Mouse (Mus musculus) forebrain, embryonic 11.5 days (tissue): ENCODE results near the gene Hinfp. TPM values are rescaled to one million over a fixed set of nuclear protein-coding genes. Genes with fewer than 3 reads are reported as not detected.
"Not testable (repeated sequence)": the region's sequence is repeated elsewhere in the genome, so short reads cannot be mapped to it uniquely, and the experiment has no call there.

Experiments
- ATAC-seq: fragments of 200-750 bp; cut with Nextera tagmentation; replicated peaks from 2 replicates; pipeline ENCODE4 v1.8.0; 2017; ENCODE audit warnings: moderate TSS enrichment; ENCODE audit not compliant: low FRiP score
- DNase-seq: peaks from one replicate; pipeline ENCODE4 v3.0.0-alpha.2; 2017; ENCODE audit warnings: low spot score
- H3K27ac ChIP-seq: fragments of 300-500 bp; sonication (generic); 2 replicates; pipeline ENCODE4 v1.5.1; 2014; ENCODE audit warnings: low read depth, low read length
- H3K27me3 ChIP-seq: fragments of 300-500 bp; sonication (generic); 2 replicates; pipeline ENCODE4 v1.6.1; 2014; ENCODE audit warnings: mild to moderate bottlenecking, low read length, mixed read lengths; ENCODE audit not compliant: control insufficient read depth, insufficient read depth
- H3K36me3 ChIP-seq: fragments of 300-500 bp; sonication (generic); 2 replicates; pipeline ENCODE4 v1.6.1; 2014; ENCODE audit warnings: mild to moderate bottlenecking, low read length, moderate library complexity, mixed read lengths; ENCODE audit not compliant: control insufficient read depth, insufficient read depth
- H3K4me1 ChIP-seq: fragments of 300-500 bp; sonication (generic); replicated peaks from 2 replicates; pipeline ENCODE4 v1.6.1; 2014; ENCODE audit warnings: low read length, mixed read lengths; ENCODE audit not compliant: control insufficient read depth, insufficient read depth
- H3K4me2 ChIP-seq: fragments of 300-500 bp; sonication (generic); 2 replicates; pipeline ENCODE4 v1.6.1; 2014; ENCODE audit warnings: low read depth, mild to moderate bottlenecking, low read length, moderate library complexity, mixed read lengths; ENCODE audit not compliant: severe bottlenecking
- H3K4me3 ChIP-seq: fragments of 300-500 bp; sonication (generic); 2 replicates; pipeline ENCODE4 v1.5.1; 2014; ENCODE audit warnings: low read depth, low read length
- H3K9ac ChIP-seq: fragments of 300-500 bp; sonication (generic); 2 replicates; pipeline ENCODE4 v1.6.1; 2014; ENCODE audit warnings: low read length
- H3K9me3 ChIP-seq: fragments of 300-500 bp; sonication (generic); 2 replicates; pipeline ENCODE4 v1.6.1; 2016; ENCODE audit warnings: low read length, mixed read lengths; ENCODE audit not compliant: control insufficient read depth
- WGBS: fragments of 180-500 bp; shearing (Covaris S2); extraction: QIAGEN DNeasy Blood & Tissue Kit; methylation state at CpG from one replicate; pipeline ENCODE4 v1.1.7; 2014; 5-methylcytosine and 5-hydroxymethylcytosine counted together
- polyA plus RNA-seq: library from polyadenylated mRNA; unstranded; fragments of >200 nt; fragmentation: Nextera tagmentation; extraction: Ambion mirVana; gene quantifications from 2 replicates; pipeline ENCODE4 v1.2.1, GENCODE M21; 2014

The Hinfp gene
- polyA plus RNA-seq, 1 experiment from 2014 or later, result 25.8 TPM

DNA sequence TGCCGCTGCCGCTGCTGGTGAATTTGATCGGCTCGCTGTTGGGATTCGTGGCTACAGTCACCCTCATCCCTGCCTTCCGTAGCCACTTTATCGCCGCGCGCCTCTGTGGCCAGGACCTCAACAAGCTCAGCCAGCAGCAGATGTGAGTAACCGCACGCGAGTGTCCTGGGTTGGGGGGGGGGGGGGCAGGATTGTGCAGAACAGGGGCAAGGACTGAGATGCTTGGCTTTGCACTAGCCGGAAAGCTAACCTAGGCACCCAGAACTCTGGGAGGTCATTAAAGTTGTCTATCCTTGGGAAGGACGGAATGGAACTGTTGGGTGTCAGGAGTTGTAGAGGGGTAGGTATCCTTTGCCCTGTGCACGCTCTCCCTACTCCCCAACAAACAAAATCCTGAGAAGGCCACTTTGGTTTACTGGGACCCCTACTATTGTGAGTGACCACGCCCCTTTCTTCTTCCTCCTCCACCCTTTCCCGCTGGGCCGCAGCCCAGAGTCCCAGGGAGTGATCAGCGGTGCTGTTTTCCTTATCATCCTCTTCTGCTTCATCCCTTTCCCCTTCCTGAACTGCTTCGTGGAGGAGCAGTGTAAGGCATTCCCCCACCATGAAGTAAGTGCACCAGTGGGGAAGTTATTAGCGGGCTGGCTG, 21.7 kb upstream of the Hinfp start:
- ATAC-seq (peak; percentile 66), DNase-seq (peak; percentile 58)
- Histone ChIP-seq H3K4me3 (peak overlapping the region; percentile 78), H3K4me2 (peak overlapping the region; percentile 75), H3K27me3 (no peaks in the 10 kb centered on the region), H3K9ac (peak overlapping the region; percentile 93), H3K36me3 (no peaks in the 10 kb centered on the region; the same call in 1 of the 2 replicates), H3K27ac (peak overlapping the region; percentile 87), H3K9me3 (no peaks in the 10 kb centered on the region), H3K4me1 (peaks cover 4% of the 10 kb centered on the region; the same call in 1 of the 2 replicates)
- WGBS, result under 1% methylated on average over 21 of the region's 22 CpGs

DNA sequence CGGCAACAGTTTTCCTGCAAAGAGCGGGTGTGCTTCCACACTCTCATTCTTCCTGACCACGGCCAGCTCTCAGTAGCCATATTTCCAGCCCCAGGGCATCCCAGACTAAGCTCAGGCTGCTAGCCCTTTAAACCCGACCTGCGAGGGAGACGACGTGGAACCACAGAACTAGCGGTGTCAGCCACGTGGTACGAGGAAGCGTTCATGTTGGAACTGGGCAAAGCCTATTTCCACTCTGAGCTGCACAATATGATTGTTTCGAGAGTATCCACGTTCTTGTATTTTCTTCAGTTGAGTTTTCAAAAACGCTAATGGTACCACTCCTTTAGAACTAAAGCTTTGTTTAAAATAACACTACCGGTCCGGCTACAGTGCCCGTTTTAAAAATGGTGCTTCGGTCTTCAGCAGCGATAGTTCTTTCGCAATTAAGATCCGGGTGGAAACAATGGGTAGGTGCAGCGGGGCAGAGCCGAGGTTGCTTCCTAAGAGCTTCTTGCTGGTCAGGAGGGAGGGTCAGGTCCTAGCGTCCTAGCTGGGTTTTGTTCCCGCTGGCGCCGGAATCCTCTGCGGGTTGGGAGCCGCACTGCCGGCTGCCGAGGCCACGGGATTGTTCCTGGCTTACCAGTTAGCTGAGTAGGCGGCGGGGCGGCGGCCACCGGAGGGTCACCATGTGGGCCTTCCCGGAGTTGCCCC, 21.0 kb upstream of the Hinfp start:
- Histone ChIP-seq H3K27ac (peak overlapping the region; percentile 87), H3K9ac (peak overlapping the region; percentile 93), H3K4me2 (peak overlapping the region; percentile 75), H3K36me3 (no peaks in the 10 kb centered on the region; the same call in 1 of the 2 replicates), H3K9me3 (no peaks in the 10 kb centered on the region), H3K4me1 (peaks cover 4% of the 10 kb centered on the region; the same call in 1 of the 2 replicates), H3K27me3 (no peaks in the 10 kb centered on the region), H3K4me3 (peak overlapping the region; percentile 78)
- under 1% methylated on average over 38 of the region's 38 CpGs for WGBS
- ATAC-seq (peak; percentile 80), DNase-seq (peak; percentile 87)

DNA sequence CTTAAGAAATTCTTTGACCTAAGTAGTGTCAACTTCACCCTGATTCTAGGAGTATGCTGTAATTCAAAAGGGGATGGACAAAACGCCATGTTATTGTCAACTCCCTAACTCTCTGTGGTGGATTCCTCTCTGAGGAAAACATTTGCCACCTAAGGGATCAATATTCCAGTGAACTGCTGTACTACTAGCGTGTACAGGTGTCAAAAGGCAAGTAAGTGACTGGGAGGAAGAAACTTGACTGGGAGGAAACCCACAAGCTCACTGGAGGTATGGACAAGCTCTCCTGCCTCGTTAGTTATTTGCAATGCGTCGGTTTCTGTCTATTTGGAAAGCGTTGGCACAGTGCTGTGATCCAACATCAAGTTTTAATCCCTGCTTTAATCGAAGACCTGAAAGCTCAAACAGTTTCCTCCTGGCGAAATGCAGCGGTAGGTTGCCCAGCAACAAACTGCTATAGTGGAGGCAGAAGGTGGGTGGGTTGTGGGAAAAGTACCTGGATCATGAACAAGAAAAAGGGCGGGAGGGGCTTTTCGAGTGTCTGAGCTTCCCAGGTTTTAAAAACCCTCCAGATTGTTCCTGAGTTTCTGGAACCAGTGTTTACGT, 20.4 kb upstream of the Hinfp start, which contains the start of gene Dpagt1:
TSS of gene Dpagt1 (plus strand) at position 252 of the 603 bp plus-strand sequence.
- peaks cover 4% of the 10 kb centered on the region; the same call in 1 of the 2 replicates for H3K4me1 ChIP-seq
- no peaks in the 10 kb centered on the region; the same call in 1 of the 2 replicates for H3K36me3 ChIP-seq
- peak within 1 kb of the TSS; percentile 93 for H3K9ac ChIP-seq
- H3K27ac ChIP-seq, result peak within 1 kb of the TSS; percentile 87
- H3K4me3 ChIP-seq, result peak within 1 kb of the TSS; percentile 78
- ATAC-seq (no peak; the same call in 1 of the 2 replicates), DNase-seq (peak; percentile 59)
- no peaks in the 10 kb centered on the region for H3K27me3 ChIP-seq
- 3% methylated on average over 12 of the region's 12 CpGs for WGBS
- no peaks in the 10 kb centered on the region for H3K9me3 ChIP-seq
- peak within 1 kb of the TSS; percentile 75 for H3K4me2 ChIP-seq

- not testable (repeated sequence) for H3K4me1 ChIP-seq, H3K4me3 ChIP-seq, H3K36me3 ChIP-seq, ATAC-seq, H3K9me3 ChIP-seq, H3K27ac ChIP-seq, DNase-seq, H3K27me3 ChIP-seq
- peak overlapping the region; percentile 93; the same call in 1 of the 2 replicates for H3K9ac ChIP-seq
- peak overlapping the region; percentile 75; the same call in 1 of the 2 replicates for H3K4me2 ChIP-seq
- WGBS, result 66% methylated on average over 7 of the region's 8 CpGs
Measured at GRCm38 (mm10) chr9:44325032-44325767, 19.7 kb upstream of the Hinfp start.

GRCm38 (mm10) chr9:44324147-44324546, 18.7 kb upstream of the Hinfp start:
- Histone ChIP-seq H3K9me3 (no peaks in the 10 kb centered on the region), H3K36me3 (no peaks in the 10 kb centered on the region), H3K4me1 (peaks cover 9% of the 10 kb centered on the region; the same call in 1 of the 2 replicates), H3K4me3 (no peak overlapping the region), H3K4me2 (no peak overlapping the region), H3K27ac (no peak overlapping the region), H3K9ac (no peak overlapping the region), H3K27me3 (no peaks in the 10 kb centered on the region)
- ATAC-seq, result no peak
- WGBS, result 86% methylated on average over 6 of the region's 6 CpGs
- DNase-seq, result no peak

GRCm38 (mm10) chr9:44323656-44324055, 18.2 kb upstream of the Hinfp start:
- not testable (repeated sequence) for H3K27me3 ChIP-seq, H3K9me3 ChIP-seq, H3K4me3 ChIP-seq, H3K27ac ChIP-seq, DNase-seq, H3K36me3 ChIP-seq, H3K9ac ChIP-seq, H3K4me2 ChIP-seq, ATAC-seq
- H3K4me1 ChIP-seq, result peaks cover 13% of the 10 kb centered on the region; the same call in 1 of the 2 replicates
- 75% methylated on average over 4 of the region's 4 CpGs for WGBS

GRCm38 (mm10) chr9:44320799-44321133, 15.3 kb upstream of the Hinfp start:
- H3K27me3 ChIP-seq, result no peaks in the 10 kb centered on the region
- no peak for DNase-seq
- H3K9ac ChIP-seq, result peak overlapping the region; percentile 87
- H3K27ac ChIP-seq, result no peak overlapping the region
- peaks cover 18% of the 10 kb centered on the region; the same call in 1 of the 2 replicates for H3K4me1 ChIP-seq
- H3K36me3 ChIP-seq, result peaks cover 2% of the 10 kb centered on the region; the same call in 1 of the 2 replicates
- no peaks in the 10 kb centered on the region for H3K9me3 ChIP-seq
- no peak for ATAC-seq
- H3K4me2 ChIP-seq, result peak overlapping the region; percentile 56
- peak overlapping the region; percentile 92 for H3K4me3 ChIP-seq
- WGBS, result 30% methylated on average over 6 of the region's 6 CpGs
